Mouse (Mus musculus): ENCODE measurements around the gene Smad3.

The Smad3 gene

DNA sequence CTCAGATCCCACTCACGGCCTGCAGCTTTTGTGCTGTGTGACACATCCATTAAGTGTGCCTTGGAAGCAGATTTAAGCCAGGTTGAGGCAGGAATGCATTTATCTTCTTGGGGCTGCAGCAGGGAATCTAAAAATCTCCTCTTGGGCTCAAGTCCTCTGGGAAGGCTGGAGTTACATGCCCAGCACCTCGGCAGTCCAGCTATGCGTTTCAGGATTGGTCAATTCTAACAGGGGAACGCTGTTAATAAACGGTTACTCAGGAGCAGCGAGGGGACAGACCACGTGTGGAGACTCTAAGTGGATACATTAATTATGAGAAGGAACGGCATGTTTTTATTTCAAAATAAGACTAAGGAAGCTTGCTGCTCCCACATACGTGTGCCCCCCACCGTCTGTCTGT is 14.7 kb upstream of the Smad3 start:
- DNase-seq (ENCODE audit: low spot score), result no peak

DNA sequence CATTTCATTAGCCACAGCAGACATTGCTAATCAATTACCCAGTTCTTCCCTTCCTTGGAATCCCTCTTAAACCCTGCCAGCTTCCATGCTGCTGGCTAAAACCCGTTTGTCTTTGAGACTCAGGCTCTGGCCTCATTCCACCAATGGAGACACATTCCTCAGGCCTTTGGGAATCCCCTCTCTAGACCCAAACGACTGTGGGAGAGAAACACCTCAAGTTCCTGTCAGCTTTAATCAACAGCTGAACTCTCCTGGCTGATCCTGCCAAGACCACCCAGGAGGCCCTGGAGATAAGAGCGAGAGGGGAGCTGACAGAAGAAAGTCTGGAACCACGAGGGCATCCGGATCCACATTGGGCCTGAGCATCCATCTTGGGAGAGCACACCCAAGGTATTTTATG is 13.9 kb upstream of the Smad3 start:
- no peak for DNase-seq (ENCODE audit: low spot score)

DNA sequence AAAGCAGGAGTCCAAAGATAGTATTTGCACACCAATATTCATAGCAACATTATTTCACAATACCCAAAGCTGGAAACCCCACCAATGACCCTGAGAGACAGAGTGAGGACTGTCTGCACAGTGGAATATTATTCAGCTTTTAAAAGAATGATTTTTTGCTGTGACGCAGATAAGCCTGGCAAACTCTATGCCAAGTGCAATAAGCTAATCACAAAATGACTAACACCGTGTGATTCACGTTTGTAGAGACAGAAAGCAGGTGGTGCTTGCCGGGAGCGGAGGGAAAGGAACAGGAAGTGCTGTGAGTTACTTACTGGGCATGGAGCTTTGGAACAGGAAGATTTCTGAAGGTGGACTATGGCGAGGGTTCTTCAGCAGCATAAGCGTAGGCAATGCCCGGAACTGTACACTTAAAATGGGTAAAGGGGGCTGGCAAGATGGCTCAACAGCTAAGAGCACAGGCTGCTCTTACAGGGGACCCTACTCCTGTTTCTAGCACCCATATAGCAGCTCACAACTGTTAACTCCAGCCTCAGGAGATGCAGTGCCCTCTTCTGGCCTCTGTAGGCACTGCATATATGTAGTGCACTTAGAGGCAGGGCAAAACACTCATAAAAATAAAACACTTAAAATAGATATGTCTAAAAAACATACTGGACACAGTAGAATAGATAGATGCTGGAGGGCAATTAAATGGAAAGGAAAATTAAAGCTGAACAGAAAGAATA is 3.7 kb upstream of the Smad3 start:
- no peak for DNase-seq (ENCODE audit: low spot score)

DNA sequence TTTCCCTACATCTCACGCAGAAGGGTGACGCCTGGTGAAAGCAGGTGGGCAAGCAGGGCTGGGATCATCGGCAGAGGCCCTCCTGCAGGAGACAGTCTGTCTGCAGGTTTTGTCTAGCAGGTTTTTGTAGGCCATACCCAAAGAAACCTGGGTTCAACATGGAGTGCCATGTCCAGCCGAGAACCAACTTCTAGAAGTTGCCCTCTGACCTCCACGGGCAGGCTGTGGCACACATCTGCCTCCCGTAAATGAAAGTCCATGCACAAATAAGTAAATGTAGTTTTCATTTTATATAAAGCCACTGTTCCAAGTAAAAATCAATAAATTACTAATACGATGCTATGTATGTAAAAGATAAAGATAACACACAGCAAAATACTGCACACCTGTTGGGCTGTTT is 3.0 kb upstream of the Smad3 start:
- DNase-seq (ENCODE audit: low spot score), result no peak

DNA sequence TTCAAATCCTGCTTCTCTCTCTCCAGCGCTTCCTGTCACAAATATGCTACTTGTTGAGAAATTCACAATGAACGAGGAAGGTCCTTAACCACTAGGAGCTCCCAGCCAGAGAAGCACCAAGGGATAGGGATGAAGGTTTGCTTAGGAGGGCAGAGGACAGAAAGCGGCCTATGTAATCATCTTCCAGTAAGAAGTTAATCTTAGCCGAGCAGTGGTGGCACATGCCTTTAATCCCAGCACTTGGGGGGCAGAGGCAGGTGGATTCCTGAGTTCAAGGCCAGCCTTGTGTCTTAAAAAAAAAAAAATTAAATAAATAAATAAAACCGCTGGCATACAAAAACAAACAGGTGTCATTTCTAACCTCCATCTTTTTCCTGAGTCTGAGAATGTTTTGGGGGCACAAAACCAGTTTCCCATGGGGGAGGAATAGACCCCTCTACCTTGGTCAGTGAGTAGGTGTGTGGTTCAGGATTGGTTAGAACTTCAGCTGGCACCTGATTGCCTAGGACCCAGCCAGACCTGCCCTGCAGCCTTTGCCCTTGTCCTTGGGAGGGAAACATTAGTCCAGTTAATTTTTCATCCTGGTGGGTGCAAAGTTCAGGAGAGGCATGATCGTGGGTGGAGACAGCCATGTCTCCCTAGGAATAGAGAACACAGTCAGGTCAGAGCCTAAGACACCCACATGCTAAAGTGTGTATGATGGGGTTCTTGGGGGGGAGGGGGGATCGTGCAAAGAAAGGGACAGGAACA is 2.4 kb upstream of the Smad3 start:
- no peak for DNase-seq (ENCODE audit: low spot score)

DNA sequence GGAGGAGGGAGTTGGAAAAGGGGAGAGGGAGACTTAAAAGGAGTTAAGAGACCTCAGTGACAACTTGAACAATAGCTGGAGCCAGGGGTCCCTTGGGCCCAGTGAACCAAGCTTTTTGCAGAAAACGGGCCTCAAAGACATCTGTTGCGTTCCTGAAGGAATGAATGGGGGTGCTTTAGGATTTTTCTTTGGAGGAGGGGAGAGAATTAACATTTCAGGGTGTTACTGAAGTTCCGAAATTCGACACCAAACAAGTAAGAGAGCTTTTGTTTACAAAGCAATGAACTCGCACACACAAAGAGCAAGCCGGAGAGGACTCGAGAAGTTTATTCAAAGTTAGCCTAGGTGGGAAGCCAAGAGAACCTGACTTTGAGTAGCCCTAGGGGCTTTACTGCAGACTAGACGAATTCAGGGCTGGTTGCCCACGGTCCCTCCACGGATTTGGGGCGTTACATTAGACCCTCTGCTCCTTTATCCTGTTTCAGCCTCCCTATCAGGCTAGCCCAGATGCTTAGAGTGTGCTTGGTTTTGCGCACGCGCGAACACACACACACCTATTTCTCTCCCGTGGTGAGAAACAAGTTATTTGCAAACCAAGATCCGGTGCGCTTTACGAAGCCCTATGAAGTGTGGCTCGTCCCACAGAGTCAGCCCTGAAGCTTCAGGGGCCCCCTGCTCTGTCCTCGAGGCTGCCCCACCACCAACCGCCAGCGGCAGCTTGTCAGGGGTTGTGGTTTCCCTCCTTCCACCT is 1.0 kb upstream of the Smad3 start:
- no peak for DNase-seq (ENCODE audit: low spot score)

DNA sequence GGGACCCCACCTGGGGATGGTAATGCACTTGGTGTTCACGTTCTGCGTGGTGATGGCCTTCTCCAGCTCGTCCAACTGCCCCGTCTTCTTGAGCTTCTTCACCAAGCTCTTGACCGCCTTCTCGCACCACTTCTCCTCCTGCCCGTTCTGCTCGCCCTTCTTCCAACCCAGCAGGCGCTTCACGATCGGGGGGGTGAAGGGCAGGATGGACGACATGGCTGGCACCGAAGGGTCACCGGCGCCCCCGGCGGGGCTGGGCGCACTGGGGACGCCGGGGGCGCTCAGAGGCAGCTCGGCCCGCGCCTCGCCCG is 377 bp downstream of the Smad3 start:
- DNase-seq (ENCODE audit: low spot score), result no peak

DNA sequence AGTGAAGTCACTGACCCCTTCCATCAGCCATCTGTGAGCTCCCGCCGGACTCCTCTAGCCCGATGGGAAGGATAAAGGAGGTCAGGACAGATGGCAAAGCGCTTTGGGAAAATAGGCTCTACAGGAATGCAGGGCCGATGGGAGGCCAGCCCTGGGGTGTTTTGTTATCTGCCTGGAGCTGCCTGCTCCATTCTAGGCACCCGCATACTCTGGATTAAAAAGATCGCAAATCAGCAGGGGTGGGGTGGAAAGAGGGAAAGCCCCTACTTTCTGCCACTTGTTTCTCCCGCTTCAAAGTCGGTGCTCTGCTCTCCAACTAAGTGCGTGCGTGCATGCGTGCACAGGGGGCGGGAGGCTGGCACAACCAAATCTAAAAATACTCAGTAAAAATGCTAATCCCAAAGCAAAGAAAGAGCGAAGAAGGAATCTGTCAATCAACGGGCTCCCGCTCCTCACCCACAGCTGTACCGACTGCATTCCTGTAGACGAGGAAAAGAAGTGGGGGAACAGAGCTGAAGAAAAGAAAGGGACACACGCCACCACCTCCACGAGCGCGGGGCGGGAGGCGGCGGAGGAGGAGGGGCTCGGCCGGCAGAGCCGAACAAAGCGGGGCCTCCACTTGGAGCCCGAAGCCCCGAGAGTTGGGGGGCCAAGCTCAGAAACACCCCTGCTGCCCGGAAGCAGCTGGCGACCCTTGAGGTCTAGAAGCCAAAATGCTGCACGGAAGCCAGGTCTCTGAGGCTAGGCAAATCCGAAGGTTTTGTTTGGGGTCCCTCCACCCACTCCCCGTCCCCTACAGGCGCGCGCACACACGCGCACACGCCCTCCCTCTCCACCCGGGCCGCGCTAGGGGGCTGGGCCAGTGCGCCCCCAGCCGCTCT is 973 bp downstream of the Smad3 start:
- no peak for DNase-seq (ENCODE audit: low spot score)

DNA sequence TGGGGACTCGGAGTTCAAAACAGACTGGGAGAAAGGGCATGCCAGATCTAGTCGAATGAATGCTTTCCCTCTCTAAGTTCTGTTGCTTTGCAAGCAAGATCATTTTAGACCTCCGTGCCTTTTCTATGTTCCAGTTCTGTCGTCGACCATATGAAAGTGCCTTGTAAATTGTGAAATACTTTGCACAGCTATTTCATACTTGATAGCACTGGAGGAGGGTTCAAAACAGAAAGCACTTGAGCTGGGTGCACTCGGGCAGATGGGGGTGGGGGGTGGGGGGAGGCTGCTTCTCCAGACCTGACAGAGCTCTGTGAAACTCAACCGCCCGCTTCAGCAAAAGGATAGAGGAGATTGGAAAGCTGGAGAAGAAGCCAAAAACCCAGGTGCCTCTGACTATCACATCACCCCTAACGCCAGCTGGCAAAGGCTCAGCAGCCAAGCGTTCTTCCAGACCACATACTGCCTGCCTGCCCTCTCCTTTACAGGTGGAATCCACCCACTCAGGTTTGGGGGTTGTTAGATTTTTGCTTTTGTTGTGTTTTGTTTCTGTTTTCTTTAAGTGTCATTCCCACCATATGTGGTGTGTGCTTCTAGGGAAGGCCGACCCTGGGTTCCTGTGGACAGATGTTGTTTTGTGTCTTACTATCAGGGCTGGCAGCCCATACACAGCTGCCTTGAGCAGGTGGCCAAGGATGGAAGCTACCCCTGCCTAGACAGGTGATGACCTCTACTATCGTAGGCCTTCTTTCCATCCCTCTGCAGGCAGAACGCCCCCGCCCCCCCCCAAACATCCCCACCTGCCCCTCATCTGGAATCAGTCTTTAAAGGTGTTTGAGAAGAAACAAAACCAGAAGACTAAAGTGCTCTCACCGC is 1.9 kb downstream of the Smad3 start:
- no peak for DNase-seq (ENCODE audit: low spot score)

DNA sequence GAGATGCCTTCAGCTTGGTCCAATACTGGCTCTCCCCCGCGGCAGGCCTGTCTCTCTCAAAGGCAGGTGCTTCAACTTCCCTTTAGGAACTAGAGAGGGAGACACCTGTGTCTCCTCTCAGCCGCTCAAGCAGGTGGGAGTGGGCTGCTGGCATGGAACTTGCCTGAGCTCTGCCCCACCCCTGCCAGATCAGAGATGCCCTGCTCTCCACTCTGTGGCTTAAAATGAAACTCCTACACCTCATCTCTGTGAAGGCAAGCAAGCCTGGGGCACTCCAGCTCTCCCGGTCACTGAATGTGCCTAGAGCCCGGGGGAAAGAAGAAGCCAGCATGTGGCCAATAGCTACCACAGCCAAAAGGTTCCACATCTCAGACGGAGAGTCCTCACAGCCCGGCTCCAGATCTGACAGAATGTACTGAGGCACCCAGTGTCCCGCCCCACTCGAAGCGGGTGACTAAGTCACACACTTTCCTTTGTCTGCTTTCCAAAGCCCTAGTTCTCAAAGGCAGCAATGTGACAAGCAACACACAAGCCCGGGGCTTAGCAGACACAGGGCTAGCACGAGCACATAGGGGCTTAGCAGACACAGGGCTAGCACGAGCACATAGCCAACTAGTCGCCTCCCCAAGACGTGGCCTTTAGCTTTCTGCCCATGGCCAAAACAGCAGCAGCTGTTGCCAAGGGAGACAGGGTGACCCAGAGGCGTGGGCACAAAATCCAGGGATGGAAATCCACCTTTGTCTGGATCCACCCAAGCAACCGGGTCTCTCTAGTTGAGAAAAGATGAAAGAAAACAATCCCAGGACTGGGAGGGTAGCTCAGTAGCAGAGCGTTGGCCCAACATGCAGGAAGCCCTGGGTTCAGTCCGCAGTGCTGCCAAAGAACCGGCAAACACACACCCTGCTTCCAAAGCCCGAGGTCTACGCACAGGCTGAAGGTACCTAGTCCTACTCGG is 3.0 kb downstream of the Smad3 start:
- DNase-seq (ENCODE audit: low spot score), result peak; percentile 71

DNA sequence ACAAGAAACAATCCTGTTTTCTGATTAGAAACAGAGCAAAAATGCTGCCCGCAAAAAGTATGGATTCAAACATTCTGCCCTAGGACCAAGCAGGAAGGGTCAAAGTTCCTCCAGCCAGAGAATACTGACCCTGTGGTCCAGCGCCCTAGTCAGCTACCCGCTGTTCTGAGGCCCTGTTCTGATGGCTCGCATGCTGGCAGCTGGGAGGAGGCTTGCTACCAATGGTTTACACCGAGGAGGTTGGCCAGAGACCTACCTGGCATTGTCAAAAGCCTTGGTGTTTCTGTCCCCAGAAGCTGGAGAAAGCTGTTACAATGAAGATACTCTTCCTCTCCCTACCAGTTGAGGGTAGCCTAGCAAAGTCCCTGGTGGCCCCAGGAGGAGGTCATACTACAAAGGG is 3.8 kb downstream of the Smad3 start:
- no peak for DNase-seq (ENCODE audit: low spot score)

DNA sequence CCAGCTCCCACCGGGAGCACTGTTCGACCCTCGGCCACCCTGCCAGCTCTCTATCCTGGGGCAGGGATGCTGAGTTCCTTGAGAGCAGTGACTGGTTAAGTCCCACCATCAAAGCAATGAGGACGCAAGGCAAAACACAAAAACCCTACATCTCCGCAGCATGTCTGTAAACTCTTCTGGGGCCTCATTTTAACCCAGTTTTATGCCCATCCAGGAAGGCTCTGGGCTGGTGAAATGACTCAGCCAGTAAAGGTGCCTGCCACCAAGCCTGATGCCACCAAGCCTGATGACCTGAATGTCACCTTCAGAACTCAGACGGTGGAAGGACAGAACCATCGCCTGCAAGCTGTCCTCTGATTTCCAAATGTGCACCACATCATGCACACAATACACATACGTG is 4.4 kb downstream of the Smad3 start:
- DNase-seq (ENCODE audit: low spot score), result no peak

DNA sequence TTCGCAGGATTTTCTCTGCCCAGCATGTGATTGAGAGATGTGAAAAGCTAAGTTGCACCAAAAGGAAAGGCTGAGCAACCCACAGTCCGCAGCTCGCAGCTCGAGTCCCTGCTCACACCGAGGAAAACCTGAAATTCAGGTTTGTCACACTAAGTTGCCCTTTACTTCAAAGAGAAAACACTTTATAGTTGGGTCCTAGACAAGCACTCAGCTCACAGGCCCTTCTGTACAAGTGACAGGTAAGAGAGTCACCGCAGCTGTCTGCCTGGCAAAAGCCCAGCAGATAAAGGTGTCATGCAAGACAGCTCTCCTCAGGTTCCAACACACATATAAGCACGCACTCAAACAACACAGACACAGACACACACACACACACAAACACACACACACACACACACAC is 5.2 kb downstream of the Smad3 start:
- DNase-seq (ENCODE audit: low spot score), result peak; percentile 76

DNA sequence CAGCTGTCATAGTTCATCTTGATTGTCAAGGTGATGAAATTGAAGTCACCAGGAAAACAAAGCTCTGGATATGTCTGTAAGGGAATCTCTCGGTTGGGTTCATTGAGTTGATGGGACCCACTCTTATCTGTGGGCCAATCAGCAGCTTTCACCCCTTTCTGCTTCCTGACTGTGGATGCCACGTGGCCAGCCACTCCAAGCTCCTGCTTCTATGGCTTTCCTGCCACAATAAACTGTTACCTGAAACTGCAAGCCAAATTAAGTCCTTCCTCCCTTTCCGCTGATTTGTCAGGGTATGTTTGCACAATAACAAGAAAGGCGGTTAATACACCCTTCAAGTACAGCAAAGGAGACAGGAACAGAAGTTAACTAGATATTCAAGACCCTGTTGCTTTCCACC is 6.5 kb downstream of the Smad3 start:
- DNase-seq (ENCODE audit: low spot score), result no peak

DNA sequence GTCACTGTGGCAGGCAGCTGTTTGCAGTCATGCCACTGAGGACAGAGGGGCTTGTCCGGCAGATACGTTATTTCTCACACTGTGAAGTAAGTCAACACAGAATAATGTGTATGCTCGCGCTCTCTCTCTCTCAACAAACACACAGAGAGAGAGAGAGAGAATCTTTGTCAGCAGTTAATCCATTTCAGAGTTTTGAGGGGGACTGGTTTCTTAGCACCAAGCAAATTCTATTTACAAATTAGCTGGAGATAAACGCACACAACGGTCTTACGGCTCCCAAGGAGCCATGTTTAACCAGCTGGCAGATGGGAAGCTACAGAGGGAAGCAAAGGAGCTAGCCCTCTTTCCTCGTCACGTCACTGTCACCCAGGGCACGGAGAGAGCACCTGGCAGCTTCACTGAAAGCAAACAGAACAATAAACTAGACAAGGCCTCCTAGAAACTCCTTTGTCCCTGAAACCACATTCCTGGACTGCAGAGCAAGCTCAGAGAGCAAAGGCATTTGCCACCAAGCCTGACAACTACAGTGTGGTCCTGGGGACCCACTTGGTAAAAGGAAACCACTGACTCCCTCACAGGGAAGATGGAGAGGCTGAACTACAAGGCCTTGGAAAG is 7.3 kb downstream of the Smad3 start:
- DNase-seq (ENCODE audit: low spot score), result no peak

DNA sequence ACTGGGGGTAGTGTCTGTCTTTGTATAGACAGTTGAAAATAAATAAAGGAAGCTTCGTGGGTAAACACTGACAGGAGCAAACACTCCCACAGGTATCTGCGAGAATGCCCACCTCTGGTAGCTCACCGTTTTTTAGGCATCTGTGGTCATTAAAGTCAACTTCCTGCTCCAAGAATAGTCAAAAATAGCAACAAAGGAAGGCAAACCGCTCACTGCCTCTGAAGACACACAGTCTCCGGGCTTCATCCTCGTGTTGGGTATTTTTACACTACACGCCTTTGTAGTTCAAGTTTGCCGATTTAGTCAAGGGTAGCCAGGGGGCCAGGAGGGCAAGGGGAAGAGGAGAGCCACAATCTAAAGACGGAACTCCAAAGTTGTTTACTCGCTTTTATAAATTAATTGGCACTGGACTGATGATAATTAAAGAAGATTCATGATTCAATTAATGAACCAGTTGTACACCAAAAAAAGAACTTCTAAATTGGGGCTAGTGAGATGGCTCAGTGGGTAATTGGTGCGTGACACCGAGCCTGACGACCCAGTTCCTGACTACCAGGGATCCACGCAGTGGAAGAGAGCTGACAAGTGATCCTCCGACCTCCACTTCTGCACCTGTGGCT is 8.4 kb downstream of the Smad3 start:
- no peak for DNase-seq (ENCODE audit: low spot score)

DNA sequence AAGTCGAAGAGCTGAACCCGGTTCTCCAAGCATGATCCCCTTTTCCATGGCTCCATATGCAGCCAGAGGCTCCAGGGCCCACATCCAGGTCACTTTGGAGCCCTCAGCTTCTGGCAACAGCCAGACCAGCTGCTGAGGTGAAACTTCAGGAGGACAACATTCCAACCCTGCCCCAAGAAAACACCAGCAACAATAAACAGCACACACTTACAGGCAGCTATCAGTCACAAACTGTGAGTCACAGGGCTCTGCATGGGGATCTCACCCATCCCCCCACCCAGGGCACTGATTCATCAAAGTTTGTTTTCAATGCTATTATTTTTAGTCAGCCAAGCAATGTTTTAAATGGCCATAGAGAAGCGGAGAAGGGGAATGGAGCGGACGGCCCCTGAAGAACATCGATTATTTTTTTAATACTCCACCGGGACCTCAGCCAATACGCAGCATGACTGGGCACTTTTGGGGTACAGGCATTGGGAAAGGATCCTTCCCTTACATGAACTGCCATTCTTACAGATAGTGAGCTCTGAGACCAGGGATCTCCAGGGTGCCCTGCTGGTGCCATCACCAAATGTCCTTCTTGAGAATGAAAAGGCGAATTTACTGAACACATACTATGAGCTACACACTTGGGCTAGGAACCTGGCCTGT is 10.0 kb downstream of the Smad3 start:
- no peak for DNase-seq (ENCODE audit: low spot score)

DNA sequence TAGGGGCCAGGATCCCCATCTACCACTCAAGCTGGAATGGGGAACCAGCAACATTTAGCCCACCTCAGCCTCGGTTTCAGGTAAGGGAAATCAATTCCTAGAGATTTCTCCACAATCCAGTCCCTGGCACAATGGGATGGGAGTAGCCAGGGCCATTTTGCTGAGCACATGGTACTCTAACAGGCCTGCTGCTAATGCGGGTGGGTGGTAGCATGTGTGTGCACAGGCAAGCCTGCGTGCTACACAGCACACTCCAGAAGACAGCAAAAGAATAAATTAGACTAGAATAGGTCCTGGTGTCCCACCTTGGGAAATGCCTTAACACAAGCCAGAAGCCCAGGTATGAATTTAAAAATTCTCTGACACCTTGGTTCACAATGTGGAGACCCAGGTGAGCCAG is 10.8 kb downstream of the Smad3 start:
- DNase-seq (ENCODE audit: low spot score), result no peak
